Mouse (Mus musculus): ENCODE results near the gene Asb12. TPM values are rescaled to one million over a fixed set of nuclear protein-coding genes. Genes with fewer than 3 reads are reported as not detected.
A peak's percentile ranks its signal among the peaks of the same experiment; 100 is the strongest.
"Not testable (repeated sequence)": the region's sequence is repeated elsewhere in the genome, so short reads cannot be mapped to it uniquely, and the experiment has no call there.

Gene Asb12
- 0.47 and 0.75 TPM in 2 replicates for polyA plus RNA-seq (2015; fragmentation: Nextera tagmentation; extraction: Ambion mirVana)

GRCm38 (mm10) chrX:95557887-95558286 lies at the start of gene Asb12, which contains the start of gene Pfn5:
TSS of gene Asb12 (minus strand) at chrX:95557987.
TSS of gene Pfn5 (plus strand) at chrX:95558104.
- Histone ChIP-seq H3K4me3 (no peak within 1 kb of the TSS), H3K27me3 (no peaks in the 10 kb centered on the region), H3K27ac (replicated peaks) (no peak within 1 kb of the TSS), H3K9ac (no peak within 1 kb of the TSS), H3K36me3 (no peaks in the 10 kb centered on the region), H3K4me2 (no peak within 1 kb of the TSS), H3K4me1 (replicated peaks) (no peaks in the 10 kb centered on the region), H3K9me3 (no peaks in the 10 kb centered on the region)
- ATAC-seq (ENCODE audit: low read depth), result no peak
- WGBS, result 79% methylated on average over 2 of the region's 2 CpGs

- WGBS, result 87% methylated on average over 5 of the region's 5 CpGs
- ATAC-seq (ENCODE audit: low read depth), result no peak
- no peak overlapping the region for H3K4me3 ChIP-seq
- no peaks in the 10 kb centered on the region for H3K9me3 ChIP-seq
- H3K27me3 ChIP-seq, result no peaks in the 10 kb centered on the region
- no peak overlapping the region for H3K27ac ChIP-seq (replicated peaks)
- no peaks in the 10 kb centered on the region for H3K4me1 ChIP-seq (replicated peaks)
- H3K9ac ChIP-seq, result no peak overlapping the region
- H3K36me3 ChIP-seq, result no peaks in the 10 kb centered on the region
- no peak overlapping the region for H3K4me2 ChIP-seq
Observed at GRCm38 (mm10) chrX:95600609-95601008, 42.8 kb upstream of the Asb12 start.

- no peaks in the 10 kb centered on the region for H3K36me3 ChIP-seq
- no peak for ATAC-seq (ENCODE audit: low read depth)
- no peak overlapping the region for H3K27ac ChIP-seq (replicated peaks)
- no peaks in the 10 kb centered on the region for H3K27me3 ChIP-seq
- H3K4me1 ChIP-seq (replicated peaks), result no peaks in the 10 kb centered on the region
- WGBS, result 81% methylated on average over 4 of the region's 4 CpGs
- H3K4me3 ChIP-seq, result no peak overlapping the region
- no peaks in the 10 kb centered on the region for H3K9me3 ChIP-seq
- H3K9ac ChIP-seq, result no peak overlapping the region
- H3K4me2 ChIP-seq, result no peak overlapping the region
Observed at GRCm38 (mm10) chrX:95554321-95554720, 3.5 kb downstream of the Asb12 start.

- not testable (repeated sequence) for H3K4me1 ChIP-seq (replicated peaks); H3K9me3 ChIP-seq; H3K36me3 ChIP-seq; H3K27ac ChIP-seq (replicated peaks); H3K27me3 ChIP-seq; H3K4me2 ChIP-seq; H3K9ac ChIP-seq; H3K4me3 ChIP-seq; ATAC-seq (ENCODE audit: low read depth)
- 94% methylated on average over 2 of the region's 2 CpGs for WGBS
Observed at GRCm38 (mm10) chrX:95535493-95535892, 22.3 kb downstream of the Asb12 start.

- Histone ChIP-seq H3K27me3 (no peaks in the 10 kb centered on the region), H3K36me3 (no peaks in the 10 kb centered on the region), H3K9me3 (no peaks in the 10 kb centered on the region), H3K4me1 (replicated peaks) (no peaks in the 10 kb centered on the region), H3K9ac (no peak overlapping the region), H3K4me2 (no peak overlapping the region), H3K4me3 (no peak overlapping the region), H3K27ac (replicated peaks) (no peak overlapping the region)
- WGBS, result 94% methylated on average over 2 of the region's 2 CpGs
- no peak for ATAC-seq (ENCODE audit: low read depth)
Observed at GRCm38 (mm10) chrX:95525166-95525565, 32.6 kb downstream of the Asb12 start.

GRCm38 (mm10) chrX:95523883-95524282 lies 33.9 kb downstream of the Asb12 start:
- Histone ChIP-seq H3K9ac (no peak overlapping the region), H3K4me2 (no peak overlapping the region), H3K9me3 (no peaks in the 10 kb centered on the region), H3K27me3 (no peaks in the 10 kb centered on the region), H3K4me1 (replicated peaks) (no peaks in the 10 kb centered on the region), H3K36me3 (no peaks in the 10 kb centered on the region), H3K27ac (replicated peaks) (no peak overlapping the region), H3K4me3 (no peak overlapping the region)
- no peak for ATAC-seq (ENCODE audit: low read depth)

- Histone ChIP-seq H3K36me3 (no peaks in the 10 kb centered on the region), H3K27me3 (no peaks in the 10 kb centered on the region), H3K4me1 (replicated peaks) (no peaks in the 10 kb centered on the region), H3K9ac (no peak overlapping the region), H3K4me3 (no peak overlapping the region), H3K27ac (replicated peaks) (no peak overlapping the region), H3K9me3 (no peaks in the 10 kb centered on the region), H3K4me2 (no peak overlapping the region)
- ATAC-seq (ENCODE audit: low read depth), result no peak
- 75% methylated on average over 3 of the region's 3 CpGs for WGBS
Observed at GRCm38 (mm10) chrX:95457166-95457565, 100.6 kb downstream of the Asb12 start.

GRCm38 (mm10) chrX:95445866-95446265 lies 111.9 kb downstream of the Asb12 start:
- Histone ChIP-seq H3K36me3 (no peaks in the 10 kb centered on the region), H3K4me3 (no peak overlapping the region), H3K4me1 (replicated peaks) (peaks cover 24% of the 10 kb centered on the region), H3K27me3 (no peaks in the 10 kb centered on the region), H3K9ac (no peak overlapping the region), H3K4me2 (no peak overlapping the region), H3K27ac (replicated peaks) (no peak overlapping the region), H3K9me3 (no peaks in the 10 kb centered on the region)
- no peak for ATAC-seq (ENCODE audit: low read depth)
- 83% methylated on average over 2 of the region's 2 CpGs for WGBS

- H3K4me2 ChIP-seq, result peak overlapping the region; percentile 64
- peaks cover 24% of the 10 kb centered on the region for H3K4me1 ChIP-seq (replicated peaks)
- no peaks in the 10 kb centered on the region for H3K36me3 ChIP-seq
- H3K9ac ChIP-seq, result no peak overlapping the region
- no peaks in the 10 kb centered on the region for H3K27me3 ChIP-seq
- ATAC-seq (ENCODE audit: low read depth), result no peak
- peak overlapping the region; percentile 57 for H3K4me3 ChIP-seq
- 35% methylated on average over 3 of the region's 3 CpGs for WGBS
- H3K27ac ChIP-seq (replicated peaks), result no peak overlapping the region
- no peaks in the 10 kb centered on the region for H3K9me3 ChIP-seq
Observed at GRCm38 (mm10) chrX:95445141-95445540, 112.6 kb downstream of the Asb12 start.

- Histone ChIP-seq H3K36me3 (no peaks in the 10 kb centered on the region), H3K27me3 (no peaks in the 10 kb centered on the region), H3K9ac (peak within 1 kb of the TSS; percentile 75), H3K27ac (replicated peaks) (peak within 1 kb of the TSS; percentile 87), H3K4me3 (peak within 1 kb of the TSS; percentile 57), H3K4me1 (replicated peaks) (peaks cover 24% of the 10 kb centered on the region), H3K4me2 (peak within 1 kb of the TSS; percentile 64), H3K9me3 (no peaks in the 10 kb centered on the region)
- ATAC-seq (ENCODE audit: low read depth), result peak; percentile 98
- WGBS, result 14% methylated on average over 19 of the region's 19 CpGs
Observed at GRCm38 (mm10) chrX:95444776-95445111, 113.0 kb downstream of the Asb12 start, which contains the start of gene Amer1. TSS of gene Amer1 (minus strand) at chrX:95444872.

GRCm38 (mm10) chrX:95443898-95444775 lies 113.7 kb downstream of the Asb12 start:
- Histone ChIP-seq H3K4me3 (peak overlapping the region; percentile 57), H3K4me2 (peak overlapping the region; percentile 64), H3K9me3 (no peaks in the 10 kb centered on the region), H3K27me3 (no peaks in the 10 kb centered on the region), H3K36me3 (no peaks in the 10 kb centered on the region), H3K4me1 (replicated peaks) (peaks cover 24% of the 10 kb centered on the region), H3K9ac (peak overlapping the region; percentile 75), H3K27ac (replicated peaks) (peak overlapping the region; percentile 87)
- peak; percentile 90 for ATAC-seq (ENCODE audit: low read depth)
- WGBS, result 20% methylated on average over 42 of the region's 42 CpGs

- Histone ChIP-seq H3K4me1 (replicated peaks) (peaks cover 24% of the 10 kb centered on the region), H3K9ac (peak overlapping the region; percentile 75), H3K9me3 (no peaks in the 10 kb centered on the region)
Observed at GRCm38 (mm10) chrX:95443390-95443789, 114.4 kb downstream of the Asb12 start.

GRCm38 (mm10) chrX:95442261-95442660 lies 115.5 kb downstream of the Asb12 start:
- 63% methylated on average over 1 of the region's 1 CpGs for WGBS
- H3K4me2 ChIP-seq, result peak overlapping the region; percentile 64

More at GRCm38 (mm10) chrX:95443390-95443789, 114.4 kb downstream of the Asb12 start:
- ATAC-seq (ENCODE audit: low read depth), result no peak
- Histone ChIP-seq H3K4me2 (peak overlapping the region; percentile 64), H3K4me3 (peak overlapping the region; percentile 57), H3K36me3 (no peaks in the 10 kb centered on the region), H3K27me3 (no peaks in the 10 kb centered on the region), H3K27ac (replicated peaks) (peak overlapping the region; percentile 87)
- 30% methylated on average over 12 of the region's 12 CpGs for WGBS

More at GRCm38 (mm10) chrX:95442261-95442660, 115.5 kb downstream of the Asb12 start:
- no peaks in the 10 kb centered on the region for H3K9me3 ChIP-seq
- no peak overlapping the region for H3K27ac ChIP-seq (replicated peaks)
- H3K4me1 ChIP-seq (replicated peaks), result peaks cover 24% of the 10 kb centered on the region
- H3K36me3 ChIP-seq, result no peaks in the 10 kb centered on the region
- ATAC-seq (ENCODE audit: low read depth), result no peak
- no peaks in the 10 kb centered on the region for H3K27me3 ChIP-seq
- H3K4me3 ChIP-seq, result no peak overlapping the region
- no peak overlapping the region for H3K9ac ChIP-seq
